Mouse (Mus musculus) 3134 (cell line): ENCODE measurements around the gene Gm20521.
A peak's percentile ranks its signal among the peaks of the same experiment; 100 is the strongest.

ENCODE experiments used
- DNase-seq: peaks from one replicate; pipeline ENCODE4 v3.0.0-alpha.2; 2011; ENCODE audit warnings: low spot score; ENCODE audit not compliant: insufficient read length; ENCODE audit errors: extremely low read depth

Gm20521 gene

DNA sequence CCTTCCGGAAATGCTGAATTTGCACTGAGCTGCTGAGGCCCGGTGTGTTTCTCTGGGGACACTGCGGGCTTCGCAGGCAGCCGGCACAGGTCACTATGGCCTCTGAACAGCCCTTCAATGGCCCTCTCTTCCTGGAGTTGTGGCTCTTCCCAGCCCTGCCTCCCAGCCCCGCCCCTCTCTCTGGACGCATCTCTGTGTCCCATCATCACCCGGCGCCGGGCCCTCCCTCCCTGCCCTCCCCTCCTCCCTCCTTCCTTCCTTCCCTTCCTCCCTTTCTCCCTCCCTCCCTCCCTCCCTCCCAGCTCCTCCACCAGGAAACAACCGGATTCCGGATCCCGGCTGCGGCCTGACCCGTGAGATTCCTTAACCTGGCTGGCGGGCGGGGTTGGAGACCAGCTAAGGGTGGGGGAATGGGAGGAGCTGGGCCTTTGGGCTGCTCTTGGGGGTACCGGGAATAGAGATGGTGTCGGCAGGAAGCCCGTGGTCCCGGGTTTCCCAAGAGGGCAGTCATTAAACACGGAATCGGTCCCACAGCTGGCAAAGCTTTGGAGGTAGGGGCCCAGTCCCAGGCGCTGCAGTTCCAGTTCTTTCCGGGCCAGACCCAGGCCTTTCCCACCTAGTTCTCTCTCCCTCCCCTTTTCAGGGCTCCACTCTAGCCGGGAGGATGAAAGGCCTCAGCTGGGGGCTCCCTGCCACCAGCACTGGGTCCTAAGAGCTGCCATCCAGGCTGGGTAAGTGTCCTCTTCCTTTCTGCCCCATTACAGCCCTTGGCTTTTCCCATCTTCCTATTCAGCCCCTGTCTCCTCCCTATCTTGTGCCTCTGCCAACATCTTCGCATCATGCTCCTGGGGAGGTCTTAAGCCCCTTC lies at the start of gene Gm20521, which contains the start of gene Bcl2l2:
Gene Gm20521 (plus strand): TSS at position 288 of the 868 bp plus-strand sequence.
Gene Bcl2l2 (plus strand): TSS at position 224 of the 868 bp plus-strand sequence.
- peak; percentile 90 for DNase-seq

GRCm38 (mm10) chr14:54843461-54843860 lies 39.8 kb upstream of the Gm20521 start:
- DNase-seq, result peak; percentile 25

DNA sequence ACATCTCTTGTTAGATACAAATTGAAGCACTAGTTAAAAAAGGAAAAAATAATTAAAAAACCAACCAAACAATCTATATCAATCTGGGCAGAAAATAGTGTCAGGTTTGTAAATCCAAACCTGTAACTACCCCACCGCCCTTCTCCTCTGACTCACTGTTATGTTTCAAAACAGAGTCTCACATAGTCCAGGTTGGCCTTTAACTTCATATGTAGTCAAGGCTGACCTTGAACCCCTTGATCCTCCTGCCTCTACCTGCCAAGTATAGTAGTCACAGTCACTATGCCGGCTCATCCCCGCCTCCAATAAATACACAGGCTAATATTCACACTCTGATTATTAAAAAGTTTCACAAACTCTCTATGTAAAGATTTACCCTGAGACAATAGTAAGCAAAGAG lies 27.5 kb upstream of the Gm20521 start:
- no peak for DNase-seq

DNA sequence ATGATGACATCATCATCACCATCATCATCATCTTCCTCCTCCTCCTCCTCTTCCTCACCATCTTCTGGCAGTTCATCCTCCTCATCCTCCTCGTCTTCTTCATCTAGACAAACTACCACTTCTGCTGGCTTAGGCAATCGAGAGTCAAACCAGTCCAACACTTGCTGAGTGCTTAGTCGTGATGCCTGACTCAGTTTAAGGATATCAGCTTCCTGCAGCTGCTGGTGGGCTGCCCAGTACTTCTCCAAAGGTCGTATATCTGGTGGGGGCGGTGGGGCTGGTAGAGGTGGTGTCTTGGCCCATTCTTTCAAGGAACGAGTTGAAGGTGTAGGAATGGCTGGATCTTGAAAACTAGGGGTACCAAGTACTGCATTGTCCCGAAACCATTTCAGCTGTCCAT lies 26.5 kb upstream of the Gm20521 start:
- no peak for DNase-seq

DNA sequence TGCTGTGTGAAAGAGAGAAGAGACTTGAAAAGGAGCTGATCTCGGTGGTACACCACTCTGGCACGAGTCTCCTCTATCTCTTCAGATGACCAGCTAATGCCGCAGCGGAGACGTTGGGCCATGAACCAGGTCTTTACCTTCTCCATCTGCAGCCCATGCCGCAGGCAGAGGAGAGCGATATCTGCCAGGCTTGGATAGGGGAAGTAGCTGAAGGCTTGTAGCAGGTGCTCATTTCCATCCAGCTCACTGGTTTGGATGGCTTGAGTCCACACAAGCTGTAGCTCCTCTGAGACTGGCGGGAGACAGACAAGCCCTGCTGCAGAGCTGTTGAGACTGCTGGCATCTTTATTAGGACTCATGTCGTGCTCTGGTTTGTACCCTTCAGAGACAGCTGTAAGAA lies 25.4 kb upstream of the Gm20521 start:
- no peak for DNase-seq

GRCm38 (mm10) chr14:54860511-54860910 lies 22.7 kb upstream of the Gm20521 start:
- DNase-seq, result no peak

DNA sequence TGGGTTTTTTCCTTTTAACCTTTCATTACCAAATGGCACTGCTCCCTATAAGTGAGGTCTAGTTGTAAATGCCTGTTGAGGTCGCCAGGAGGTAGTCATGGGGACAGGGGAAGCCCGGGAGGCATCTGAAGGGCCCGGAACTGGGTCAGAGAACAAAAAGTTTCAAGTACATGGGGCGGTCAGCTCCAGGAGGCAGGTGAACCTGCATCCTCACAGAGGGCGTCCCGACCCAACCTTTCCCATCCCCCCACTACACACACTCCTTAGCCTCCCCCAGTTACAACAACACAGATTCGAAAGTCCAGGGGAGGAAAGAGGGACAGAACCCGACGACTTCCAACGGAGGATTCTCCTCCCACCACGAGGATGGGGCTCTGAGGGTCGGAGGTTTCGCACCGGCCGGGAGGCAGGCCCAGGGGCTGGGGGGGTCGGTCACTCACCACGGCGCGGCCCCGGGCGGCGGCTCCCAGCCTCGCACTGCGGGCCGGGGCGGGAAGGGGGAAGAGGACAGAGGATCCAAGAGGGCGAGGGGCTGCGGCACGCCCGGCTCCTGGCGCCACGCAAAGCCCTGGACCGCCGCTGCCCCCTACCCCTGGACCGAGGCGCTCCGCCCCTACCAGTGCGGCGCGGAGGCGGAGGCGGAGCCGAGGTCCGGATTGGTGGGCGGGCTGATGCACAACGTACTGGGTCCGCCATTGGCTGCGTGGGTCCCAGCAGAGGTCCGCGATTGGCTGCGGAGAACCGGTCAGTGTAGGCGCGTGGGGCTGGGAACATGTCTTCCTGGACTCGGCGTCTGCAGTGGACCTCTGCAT lies 19.5 kb upstream of the Gm20521 start:
- peak; percentile 88 for DNase-seq

DNA sequence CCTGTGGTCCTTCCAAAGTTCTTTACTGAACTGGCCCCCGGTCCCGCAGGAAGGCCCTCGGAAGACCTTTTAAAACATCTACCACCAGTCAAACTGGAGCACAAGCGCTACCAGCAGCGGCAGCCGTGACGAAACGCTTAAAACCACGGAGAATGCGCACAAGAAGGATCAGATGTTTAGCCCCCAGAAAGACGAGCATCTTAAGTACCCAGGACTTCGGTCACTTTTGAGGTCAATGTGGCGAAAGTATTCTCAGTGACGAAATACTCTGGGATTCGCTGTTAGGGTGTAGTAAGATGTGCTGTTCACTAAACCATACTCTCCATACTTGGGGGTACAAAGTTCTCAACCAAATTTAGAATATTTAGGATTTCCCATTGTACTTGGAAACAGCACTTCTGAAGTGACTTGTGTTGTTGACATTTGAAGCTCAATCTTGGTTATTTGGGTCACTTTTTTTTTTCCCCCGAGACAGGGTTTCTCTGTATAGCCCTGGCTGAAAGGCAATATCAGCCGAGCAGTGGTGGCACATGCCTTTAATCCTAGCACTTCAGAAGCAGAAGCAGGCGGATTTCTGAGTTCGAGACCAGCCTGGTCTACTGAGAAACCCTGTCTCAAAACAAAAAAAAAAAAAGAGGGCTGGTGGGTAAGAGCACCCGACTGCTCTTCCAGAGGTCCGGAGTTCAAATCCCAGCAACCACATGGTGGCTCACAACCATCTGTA lies 18.8 kb upstream of the Gm20521 start:
- no peak for DNase-seq

GRCm38 (mm10) chr14:54865626-54866025 lies 17.6 kb upstream of the Gm20521 start:
- DNase-seq, result no peak

- DNase-seq, result no peak
Observed at GRCm38 (mm10) chr14:54866268-54866667, 17.0 kb upstream of the Gm20521 start.

GRCm38 (mm10) chr14:54866936-54867335 lies 16.3 kb upstream of the Gm20521 start:
- no peak for DNase-seq

DNA sequence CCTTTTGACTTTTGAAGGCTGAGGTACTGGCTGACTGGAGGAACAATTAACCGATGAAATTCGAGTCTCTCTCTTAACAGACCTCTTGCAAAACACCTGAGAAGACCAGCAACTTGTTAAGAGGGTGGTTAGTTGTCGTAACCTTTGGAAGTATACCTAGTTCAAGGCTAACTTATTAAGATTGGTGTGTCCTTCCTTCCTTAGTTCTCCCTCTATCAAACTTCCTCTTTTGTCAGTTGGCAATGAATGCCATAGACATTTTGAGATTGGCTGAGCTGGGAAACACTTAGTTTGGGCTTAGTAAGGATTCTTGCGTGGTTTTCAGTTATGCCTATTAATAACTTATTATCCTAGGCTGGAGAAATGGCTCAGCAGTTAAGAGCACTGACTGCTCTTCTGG lies 15.2 kb upstream of the Gm20521 start:
- no peak for DNase-seq

- DNase-seq, result no peak
Observed at GRCm38 (mm10) chr14:54870861-54871260, 12.4 kb upstream of the Gm20521 start, which contains the start of gene Homez. Gene Homez, minus strand, starts transcription at chr14:54870961.

DNA sequence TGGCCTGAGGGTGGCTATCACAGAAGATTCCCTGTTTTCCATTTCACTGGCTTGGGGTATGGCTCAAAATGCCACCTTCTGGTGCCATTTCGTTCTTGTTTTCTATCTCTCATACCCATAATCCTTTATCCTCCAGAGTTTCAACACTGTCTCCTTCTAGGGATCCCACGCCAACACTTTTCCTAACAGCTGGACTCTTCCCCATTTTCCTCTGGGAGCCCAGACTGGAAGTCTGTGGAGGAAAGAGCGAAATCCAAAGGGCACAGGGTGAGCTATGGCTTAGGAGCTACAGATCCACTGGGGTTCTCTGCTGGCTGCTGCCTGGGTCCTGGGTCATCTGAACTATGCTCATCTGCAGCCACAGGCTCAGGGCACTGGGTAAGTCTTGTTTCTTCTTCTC lies 9.1 kb upstream of the Gm20521 start:
- no peak for DNase-seq

DNA sequence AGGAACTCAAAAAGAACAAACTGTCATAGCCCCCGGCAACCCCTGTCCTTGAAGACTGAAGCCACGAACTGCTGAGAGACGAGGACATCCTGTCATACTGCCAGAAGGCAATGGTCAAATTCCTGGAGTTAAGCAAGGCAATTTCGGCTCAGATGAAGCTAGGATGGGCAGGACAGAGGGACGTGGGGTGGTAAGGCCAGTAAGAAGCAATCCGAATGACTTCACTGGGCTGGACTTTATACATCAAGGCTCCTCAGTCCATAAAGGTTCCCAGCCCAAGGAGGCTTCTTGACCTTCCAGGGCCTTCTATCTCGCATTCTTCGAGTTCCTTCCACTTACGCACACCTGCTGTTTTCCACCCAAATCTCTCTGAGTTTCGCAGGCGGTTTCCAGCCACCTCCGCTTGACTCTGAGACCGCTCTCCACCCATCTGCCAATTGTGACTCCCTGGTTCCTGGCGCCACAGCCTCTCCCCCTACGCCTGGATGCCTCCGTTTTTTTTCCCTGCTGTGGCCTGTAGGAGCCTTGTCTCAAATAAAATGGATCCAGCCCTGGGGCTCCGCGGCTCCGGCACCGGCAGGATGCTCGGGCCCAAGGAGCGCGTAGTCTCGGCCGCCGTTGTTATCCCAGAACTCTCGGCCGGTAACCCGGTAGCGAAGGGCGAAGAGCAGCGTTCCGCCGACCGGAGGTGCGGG lies 7.2 kb upstream of the Gm20521 start:
- DNase-seq, result no peak

GRCm38 (mm10) chr14:54876539-54877047 lies 6.6 kb upstream of the Gm20521 start:
- DNase-seq, result peak; percentile 92

GRCm38 (mm10) chr14:54877048-54877715 lies 6.1 kb upstream of the Gm20521 start, which contains the start of gene Ppp1r3e:
Gene Ppp1r3e, minus strand, starts transcription at chr14:54877550.
- no peak for DNase-seq

- DNase-seq, result no peak
Observed at GRCm38 (mm10) chr14:54884022-54884712, 926 bp downstream of the Gm20521 start.

DNA sequence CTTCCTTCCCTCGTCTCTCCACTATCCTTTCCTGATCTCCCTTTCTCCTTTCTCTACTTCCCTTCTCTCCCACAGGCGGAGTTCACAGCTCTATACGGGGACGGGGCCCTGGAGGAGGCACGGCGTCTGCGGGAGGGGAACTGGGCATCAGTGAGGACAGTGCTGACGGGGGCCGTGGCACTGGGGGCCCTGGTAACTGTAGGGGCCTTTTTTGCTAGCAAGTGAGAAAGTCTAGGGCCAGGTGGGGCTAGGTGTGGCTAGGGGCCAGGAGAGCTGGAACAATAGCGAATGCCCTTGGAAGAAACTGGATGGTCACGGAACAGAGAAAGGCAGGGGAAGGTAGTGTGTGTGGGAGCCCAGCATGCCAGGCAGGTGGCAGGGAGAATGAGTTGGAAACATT lies 2.1 kb downstream of the Gm20521 start:
- DNase-seq, result no peak
